Mouse (Mus musculus) liver, adult 10 weeks (tissue): ENCODE data around the gene Ska2. TPM values are rescaled to one million over a fixed set of nuclear protein-coding genes. Genes with fewer than 3 reads are reported as not detected.

Source experiments
- polyA plus RNA-seq: library from polyadenylated mRNA; stranded (reverse); fragments of 350-450 nt; fragmentation: Illumina TruSeq; extraction: RNeasy Lipid Tissue Mini Kit (QIAGEN cat#74804); gene quantifications from one replicate; pipeline ENCODE4 v1.2.3, GENCODE M21; 2014; ENCODE audit warnings: low read depth, low replicate concordance

Gene Ska2
- polyA plus RNA-seq = 4.0 TPM

DNA sequence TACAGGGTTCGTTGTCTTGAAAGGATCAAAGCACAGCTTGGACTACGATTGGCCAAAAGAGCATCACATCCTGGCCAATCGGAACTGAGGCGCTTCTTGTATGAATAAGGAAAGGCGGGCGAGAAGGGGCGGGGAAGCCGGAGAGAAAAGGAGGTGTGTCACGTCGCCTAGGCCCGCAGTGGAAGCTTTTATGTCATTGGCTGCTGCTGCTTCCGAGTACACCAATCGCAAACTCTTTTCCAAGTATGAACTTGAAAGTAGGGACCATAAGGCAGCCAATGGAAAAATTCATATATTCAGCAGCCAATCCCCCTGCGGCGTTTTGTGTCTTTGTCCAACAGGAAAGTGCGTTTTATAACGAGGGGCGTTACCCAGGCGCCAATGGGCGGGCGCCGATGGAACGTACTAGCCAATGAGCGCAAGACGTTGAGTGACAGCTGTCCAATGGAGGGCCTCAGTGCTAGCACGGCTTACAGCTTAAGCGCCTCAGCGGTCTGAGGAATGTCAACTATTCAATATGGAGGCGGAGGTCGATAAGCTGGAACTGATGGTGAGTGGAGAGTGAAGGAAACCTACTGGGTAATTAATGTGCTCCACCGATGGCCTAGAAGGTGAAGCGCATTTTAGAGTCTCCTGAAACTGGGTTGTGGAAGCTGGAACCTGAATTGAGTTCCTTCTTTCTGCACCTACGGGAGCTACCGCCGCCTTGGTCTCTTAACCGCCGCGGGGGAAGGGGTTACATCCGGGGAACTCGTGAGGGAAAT is at the start of gene Ska2:
Ska2 (plus strand) TSS at position 480 of the 764 bp plus-strand sequence.

GRCm38 (mm10) chr11:87073866-87074440 is 35.1 kb upstream of the Ska2 start, which contains the start of gene Gdpd1:
Gdpd1 (minus strand) TSS chr11:87074062.

GRCm38 (mm10) chr11:87086290-87086984 is 22.6 kb upstream of the Ska2 start, which contains the start of gene Smg8:
Smg8 (minus strand) TSS chr11:87086774.

GRCm38 (mm10) chr11:87108409-87108754 is 652 bp upstream of the Ska2 start, which contains the start of gene Prr11:
Prr11 (minus strand) TSS chr11:87108708.

DNA sequence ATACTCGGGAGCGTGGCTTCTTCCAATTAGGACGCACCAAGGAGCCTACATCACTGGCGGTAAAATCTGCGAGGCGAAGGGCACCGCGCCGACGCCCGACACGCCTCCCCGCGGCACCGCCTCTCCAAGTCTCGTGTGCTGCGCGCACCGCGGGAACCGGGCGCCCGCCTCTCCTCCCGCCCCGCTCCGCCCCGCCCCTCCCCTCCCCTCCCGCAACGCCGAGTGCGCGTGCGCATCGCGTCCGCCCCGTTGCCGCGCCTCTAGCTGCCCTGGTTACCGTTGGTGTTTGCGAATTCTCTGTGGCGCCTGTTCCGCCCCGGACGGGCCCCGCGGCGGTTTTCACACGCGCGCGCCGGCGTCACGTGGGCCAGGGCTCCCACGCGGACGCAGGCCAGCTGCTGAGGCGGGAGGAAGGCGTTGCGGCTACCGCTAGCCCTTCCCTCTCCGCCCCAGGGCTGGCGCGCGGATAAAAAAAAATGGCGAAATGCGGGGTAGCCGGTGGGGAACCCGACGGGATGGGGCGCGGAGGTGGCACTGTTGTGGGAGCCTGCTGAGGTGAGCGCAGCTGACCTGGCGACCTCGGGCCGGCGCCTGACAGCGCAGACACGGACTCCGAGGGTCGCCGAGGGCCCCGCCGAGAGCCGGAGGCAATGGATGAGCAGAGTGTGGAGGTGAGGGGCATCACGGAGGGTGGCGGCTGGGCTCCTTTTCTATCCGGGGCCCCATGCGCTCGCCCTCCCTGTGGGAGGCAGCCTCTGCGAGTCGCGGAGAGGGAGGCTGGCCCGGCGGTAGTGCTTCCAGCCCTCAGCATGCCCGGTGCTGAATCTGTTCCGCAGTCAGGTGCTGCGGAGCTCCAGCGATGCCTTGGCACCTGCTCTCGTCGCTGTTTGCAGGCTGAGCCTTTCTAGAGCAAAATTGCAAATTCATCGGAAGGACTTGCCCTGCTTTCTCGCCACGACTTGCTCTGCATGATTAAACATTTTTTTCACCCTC is 18.1 kb downstream of the Ska2 start, which contains the start of gene Trim37:
Trim37 (plus strand) TSS at position 254 of the 993 bp plus-strand sequence.

Other genes starting within 250 kb of the Ska2 start
- gene Ypel2, start 115.5 kb upstream of the Ska2 start, polyA plus RNA-seq = 26.6 TPM
- 1.3 TPM for gene Gdpd1, start 35.2 kb upstream of the Ska2 start, polyA plus RNA-seq
- 4.9 TPM for gene Smg8, start 22.5 kb upstream of the Ska2 start, polyA plus RNA-seq
- 0.19 TPM for gene Prr11, start 526 bp upstream of the Ska2 start, polyA plus RNA-seq
- gene Trim37, start 17.8 kb downstream of the Ska2 start, polyA plus RNA-seq = 8.3 TPM
- gene Ppm1e, start 249.8 kb downstream of the Ska2 start, polyA plus RNA-seq = not detected